8 mouse cellular contexts compared by ENCODE assay signal in genomic region chr7:63938914-63939396, GRCm38 (mm10). TPM values are rescaled to one million over a fixed set of nuclear protein-coding genes. Genes with fewer than 3 reads are reported as not detected.
DNase-seq lines count a peak whose midpoint lies in the region; ATAC-seq and TF ChIP-seq lines count a peak whose summit lies in the region.

Gene Klf13 (minus strand): TSS chr7:63938915.

- H3K27me3 ChIP-seq in C2C12 (ENCODE audit: control insufficient read depth, insufficient read depth, insufficient read length) = no peaks in the 10 kb centered on the region
- H3K27me3 ChIP-seq in heart, embryonic 12.5 days (replicated peaks) = no peaks in the 10 kb centered on the region; the same call in 1 of the 2 replicates
- no peaks in the 10 kb centered on the region for H3K27me3 ChIP-seq in kidney, postnatal 0 days (ENCODE audit: insufficient read depth, low read length)
- no peaks in the 10 kb centered on the region for H3K27me3 ChIP-seq in liver, embryonic 11.5 days (replicated peaks; ENCODE audit: control insufficient read depth, insufficient read depth, low read length)
- H3K27me3 ChIP-seq in stomach, embryonic 14.5 days (ENCODE audit: control insufficient read depth, insufficient read depth, low read length) = no peaks in the 10 kb centered on the region

- peak within 1 kb of the TSS; percentile 69 for H3K4me3 ChIP-seq in C2C12 (ENCODE audit: insufficient read depth, poor library complexity, severe bottlenecking)
- peak within 1 kb of the TSS; percentile 79 for H3K4me3 ChIP-seq in heart, embryonic 12.5 days
- peak within 1 kb of the TSS; percentile 91 for H3K4me3 ChIP-seq in kidney, postnatal 0 days (replicated peaks; ENCODE audit: low read depth, low read length)
- peak within 1 kb of the TSS; percentile 93 for H3K4me3 ChIP-seq in liver, embryonic 11.5 days (ENCODE audit: low read depth, low read length)
- H3K4me3 ChIP-seq in stomach, embryonic 14.5 days (ENCODE audit: low read depth, low read length) = peak within 1 kb of the TSS; percentile 73

- H3K9me3 ChIP-seq in heart, embryonic 12.5 days (replicated peaks) = no peaks in the 10 kb centered on the region
- no peaks in the 10 kb centered on the region for H3K9me3 ChIP-seq in kidney, postnatal 0 days (replicated peaks; ENCODE audit: low read length)
- H3K9me3 ChIP-seq in liver, embryonic 11.5 days (ENCODE audit: control insufficient read depth, low read length) = no peaks in the 10 kb centered on the region
- H3K9me3 ChIP-seq in stomach, embryonic 14.5 days (ENCODE audit: control insufficient read depth, low read depth, low read length) = no peaks in the 10 kb centered on the region

- peak within 1 kb of the TSS; percentile 92 for H3K27ac ChIP-seq in heart, embryonic 12.5 days (ENCODE audit: poor library complexity, severe bottlenecking)
- H3K27ac ChIP-seq in kidney, postnatal 0 days = peak within 1 kb of the TSS; percentile 97
- H3K27ac ChIP-seq in liver, embryonic 11.5 days (ENCODE audit: low read depth, low read length) = peak within 1 kb of the TSS; percentile 88
- H3K27ac ChIP-seq in stomach, embryonic 14.5 days (ENCODE audit: low read length) = peak within 1 kb of the TSS; percentile 90

- under 1% methylated on average over 49 of the region's 50 CpGs for WGBS in heart, embryonic 12.5 days
- under 1% methylated on average over 50 of the region's 50 CpGs for WGBS in kidney, postnatal 0 days
- 0% methylated on average over 47 of the region's 50 CpGs for WGBS in liver, embryonic 11.5 days
- under 1% methylated on average over 50 of the region's 50 CpGs for WGBS in stomach, embryonic 14.5 days

- peaks cover 44% of the 10 kb centered on the region for H3K79me2 ChIP-seq in C2C12 (ENCODE audit: control insufficient read depth, insufficient read depth)

- peak within 1 kb of the TSS; percentile 92 for H3K9ac ChIP-seq in heart, embryonic 12.5 days
- peak within 1 kb of the TSS; percentile 91 for H3K9ac ChIP-seq in kidney, postnatal 0 days (ENCODE audit: low read depth, low read length)
- H3K9ac ChIP-seq in liver, embryonic 11.5 days (ENCODE audit: low read depth, low read length) = peak within 1 kb of the TSS; percentile 90
- peak within 1 kb of the TSS; percentile 79 for H3K9ac ChIP-seq in stomach, embryonic 14.5 days (replicated peaks; ENCODE audit: low read depth, low read length)

- DNase-seq in brain, embryonic 18.5 days (ENCODE audit: low read depth, low spot score) = peak; percentile 98
- peak; percentile 99 for DNase-seq in kidney, postnatal 0 days (ENCODE audit: low spot score)
- peak; percentile 98 for DNase-seq in liver, embryonic 11.5 days (ENCODE audit: low spot score)
- peak; percentile 100 for DNase-seq in naive thymus-derived CD4-positive, alpha-beta T cell, adult 2 months (ENCODE audit: low read depth)

- H3ac ChIP-seq in C2C12 (ENCODE audit: control insufficient read depth, insufficient read length, low read depth) = peak within 1 kb of the TSS; percentile 72

- peaks cover 28% of the 10 kb centered on the region for H3K79me3 ChIP-seq in C2C12 (ENCODE audit: low read depth)

- ATAC-seq in erythroid progenitor cell, adult 5-6 weeks (replicated peaks; ENCODE audit: low FRiP score, poor library complexity, severe bottlenecking) = peak; percentile 71
- ATAC-seq in heart, embryonic 12.5 days (ENCODE audit: insufficient number of reproducible peaks, low FRiP score) = peak; percentile 92
- peak; percentile 91 for ATAC-seq in kidney, postnatal 0 days (replicated peaks; ENCODE audit: low FRiP score, low read depth)
- ATAC-seq in liver, embryonic 11.5 days (replicated peaks; ENCODE audit: low FRiP score) = peak; percentile 85
- ATAC-seq in stomach, embryonic 14.5 days (ENCODE audit: insufficient number of reproducible peaks, insufficient read depth, low FRiP score, low read depth) = peak; percentile 91

- peaks cover 25% of the 10 kb centered on the region for H3K4me1 ChIP-seq in heart, embryonic 12.5 days (replicated peaks)
- H3K4me1 ChIP-seq in kidney, postnatal 0 days (replicated peaks; ENCODE audit: insufficient read depth, low read length) = peaks cover 20% of the 10 kb centered on the region; the same call in 1 of the 2 replicates
- peaks cover 41% of the 10 kb centered on the region for H3K4me1 ChIP-seq in liver, embryonic 11.5 days (replicated peaks; ENCODE audit: control insufficient read depth, insufficient read depth, low read length)
- peaks cover 9% of the 10 kb centered on the region for H3K4me1 ChIP-seq in stomach, embryonic 14.5 days (ENCODE audit: control insufficient read depth, insufficient read depth, low read length)

- H3K4me2 ChIP-seq in heart, embryonic 12.5 days = peak within 1 kb of the TSS; percentile 87
- H3K4me2 ChIP-seq in kidney, postnatal 0 days (ENCODE audit: low read length) = peak within 1 kb of the TSS; percentile 92
- H3K4me2 ChIP-seq in liver, embryonic 11.5 days = peak within 1 kb of the TSS; percentile 93
- H3K4me2 ChIP-seq in stomach, embryonic 14.5 days (replicated peaks; ENCODE audit: low read depth, low read length) = peak within 1 kb of the TSS; percentile 94

- no peaks in the 10 kb centered on the region for H3K36me3 ChIP-seq in C2C12 (ENCODE audit: control insufficient read depth, insufficient read depth)
- no peaks in the 10 kb centered on the region for H3K36me3 ChIP-seq in heart, embryonic 12.5 days
- H3K36me3 ChIP-seq in kidney, postnatal 0 days (ENCODE audit: insufficient read depth, low read length) = no peaks in the 10 kb centered on the region
- no peaks in the 10 kb centered on the region for H3K36me3 ChIP-seq in liver, embryonic 11.5 days (ENCODE audit: control insufficient read depth, insufficient read depth, low read length)
- no peaks in the 10 kb centered on the region for H3K36me3 ChIP-seq in stomach, embryonic 14.5 days (ENCODE audit: control insufficient read depth, insufficient read depth, low read length)

- TF ChIP-seq CTCF in C2C12 (IDR thresholded peaks at IDR 0.05; ENCODE audit: control insufficient read depth, insufficient read depth, insufficient read length) = no peak
- TF ChIP-seq CTCF in kidney, postnatal 0 days (IDR thresholded peaks at IDR 0.05; ENCODE audit: low read depth) = no peak

TF ChIP-seq in C2C12, 6 proteins besides CTCF, POLR2A, EP300 and RAD21:
- TF ChIP-seq FOSL1 (IDR thresholded peaks at IDR 0.05; ENCODE audit: insufficient read depth, low read length, poor library complexity, severe bottlenecking) = no peak
- TF ChIP-seq USF1 (IDR thresholded peaks at IDR 0.05; ENCODE audit: low read depth) = no peak
- TF ChIP-seq MAX (IDR thresholded peaks at IDR 0.05) = peak; percentile 29
- no peak for TF ChIP-seq MYOG (IDR thresholded peaks at IDR 0.05; ENCODE audit: control insufficient read depth, extremely low read depth, insufficient read length)
- TF ChIP-seq MYOD1 (IDR thresholded peaks at IDR 0.05; ENCODE audit: control insufficient read depth, insufficient read length, low read depth) = no peak

RNA-seq across cellular contexts. Expression of gene Klf13, which starts in this region (rescaled TPM):
- 20.1 TPM for polyA plus RNA-seq in C2C12 (2012; fragmentation: generic; extraction: Trizol)
- 41.8 and 46.9 TPM in 2 replicates for total RNA-seq in erythroid progenitor cell, adult 5-6 weeks (2015; ENCODE audit: low replicate concordance)
- total RNA-seq in erythroid progenitor cell, adult 5-6 weeks (2017; ENCODE audit: low replicate concordance) = 53.8 and 60.1 TPM in 2 replicates
- polyA plus RNA-seq in heart, embryonic 12.5 days (2016; fragmentation: Nextera tagmentation; extraction: Ambion mirVana) = 16.7 and 17.4 TPM in 2 replicates
- polyA plus RNA-seq in kidney, postnatal 0 days (2015; fragmentation: Nextera tagmentation; extraction: Ambion mirVana) = 27.5 and 28.8 TPM in 2 replicates
- polyA plus RNA-seq in liver, embryonic 11.5 days (2014; fragmentation: Nextera tagmentation; extraction: Ambion mirVana) = 20.0 and 20.9 TPM in 2 replicates
- polyA plus RNA-seq in stomach, embryonic 14.5 days (2014; fragmentation: Nextera tagmentation; extraction: Ambion mirVana) = 35.5 and 38.5 TPM in 2 replicates

Comparison
In these comparisons a context has a peak if more than half of its experiments do, and no peak if none do; other contexts are left out.
1. Peak in every context shown above with its lines: DNase-seq, ATAC-seq, H3K4me3 ChIP-seq and H3K27ac ChIP-seq.